Mouse (Mus musculus): ENCODE data around the gene Hrct1.

Gene Hrct1

GRCm38 (mm10) chr4:43726995-43727394 lies at the start of gene Hrct1:
Gene Hrct1, plus strand, starts transcription at chr4:43727188.
- DNase-seq (ENCODE audit: low spot score in 2 of 2): no peak

DNA sequence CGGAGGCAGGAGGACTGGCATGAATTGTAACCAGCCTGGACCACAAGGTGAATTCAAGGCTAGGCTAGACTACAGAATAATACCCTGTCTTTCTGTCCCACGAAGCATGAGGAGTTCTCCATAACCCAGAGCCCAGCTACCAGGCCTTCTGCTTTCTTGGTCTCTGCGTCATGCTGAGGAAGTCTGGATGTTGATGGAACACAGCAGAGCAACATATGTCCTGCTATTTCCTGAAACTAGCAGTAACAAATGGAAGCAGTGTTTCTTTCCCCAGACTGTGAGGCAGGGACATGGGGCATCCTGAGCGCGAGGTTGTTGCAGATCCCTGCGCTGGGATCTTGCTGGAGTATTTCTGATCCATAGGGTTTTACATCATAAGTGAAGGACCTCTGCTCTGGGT lies 48.4 kb upstream of the Hrct1 start:
- no peak for DNase-seq (ENCODE audit: low spot score in 2 of 2)

DNA sequence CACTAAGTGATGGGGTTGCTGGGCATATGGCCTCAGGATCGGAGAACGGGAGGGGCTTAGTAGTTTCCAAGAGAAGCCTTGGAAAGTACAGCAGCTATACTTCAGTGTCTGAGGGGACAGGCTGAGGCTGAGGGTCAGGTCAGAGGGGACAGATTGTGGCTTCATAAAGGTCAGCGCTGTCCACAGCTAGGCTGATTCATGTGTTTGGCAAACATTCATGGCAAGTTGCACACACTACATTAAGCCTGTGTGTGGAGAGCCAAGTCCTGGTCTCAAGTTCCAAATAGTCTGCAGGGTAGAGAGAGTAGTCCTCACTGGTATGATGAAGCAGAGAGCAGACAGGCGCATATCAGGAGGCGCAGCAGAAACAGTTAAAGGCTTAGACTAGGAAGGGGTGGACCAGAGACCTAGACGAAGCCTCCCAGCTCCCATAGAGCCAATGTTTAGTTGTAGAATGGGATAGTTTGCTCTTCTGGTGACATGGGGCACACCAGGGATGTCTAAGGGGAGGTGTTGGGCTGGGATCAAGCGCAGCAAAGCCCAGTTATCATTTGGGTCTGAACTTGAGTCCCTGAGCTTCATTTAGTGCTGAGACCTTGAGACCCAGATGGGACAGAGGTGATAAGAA lies 47.5 kb upstream of the Hrct1 start:
- no peak for DNase-seq (ENCODE audit: low spot score in 2 of 2)

DNA sequence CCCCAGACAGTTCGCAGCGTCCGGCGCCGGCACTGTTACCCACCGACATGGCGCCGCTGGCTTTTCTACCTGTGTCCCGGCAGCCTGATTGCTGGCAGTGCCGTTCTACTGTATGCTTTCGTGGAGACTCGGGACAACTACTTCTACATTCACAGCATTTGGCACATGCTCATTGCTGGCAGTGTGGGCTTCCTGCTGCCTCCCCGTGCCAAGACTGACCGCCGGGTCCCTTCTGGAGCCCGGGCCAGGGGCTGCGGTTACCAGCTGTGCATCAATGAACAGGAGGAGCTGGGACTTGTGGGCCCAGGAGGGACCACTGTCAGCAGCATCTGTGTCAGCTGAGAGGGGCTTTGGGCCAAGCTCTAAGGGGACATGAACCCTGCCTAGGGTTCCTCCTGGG lies 37.0 kb upstream of the Hrct1 start:
- DNase-seq (ENCODE audit: low spot score in 2 of 2): no peak

GRCm38 (mm10) chr4:43691026-43691425 lies 36.0 kb upstream of the Hrct1 start:
- no peak for DNase-seq (ENCODE audit: low spot score in 2 of 2)

DNA sequence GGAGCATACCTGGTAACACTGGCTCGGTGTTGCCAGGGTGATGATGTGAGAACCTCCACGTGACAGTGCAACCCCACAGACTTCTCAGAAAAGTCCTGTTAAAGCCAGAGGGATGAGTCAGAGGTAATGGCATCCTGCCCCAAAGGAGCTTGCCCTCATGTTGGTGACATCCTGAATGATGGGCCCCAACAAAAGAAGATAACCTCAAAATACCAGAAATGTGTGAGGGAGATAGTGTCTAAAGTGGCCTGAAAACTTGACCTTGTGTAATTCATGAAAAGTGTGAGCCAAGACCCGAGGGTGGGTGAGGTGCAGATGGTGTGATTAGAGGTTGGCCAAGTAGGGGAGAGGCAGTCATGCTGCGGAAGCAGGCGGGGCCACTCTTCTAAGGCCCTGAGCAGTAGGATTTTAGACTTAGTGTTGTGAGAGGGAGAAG lies 33.2 kb upstream of the Hrct1 start:
- DNase-seq (ENCODE audit: low spot score in 2 of 2): no peak

- DNase-seq (ENCODE audit: low spot score in 2 of 2): no peak
Observed at GRCm38 (mm10) chr4:43694439-43695248, 32.3 kb upstream of the Hrct1 start.

- DNase-seq (ENCODE audit: low spot score in 2 of 2): no peak
Observed at GRCm38 (mm10) chr4:43695249-43695671, 31.7 kb upstream of the Hrct1 start.

GRCm38 (mm10) chr4:43696561-43696960 lies 30.4 kb upstream of the Hrct1 start:
- DNase-seq (ENCODE audit: low spot score in 2 of 2): no peak

DNA sequence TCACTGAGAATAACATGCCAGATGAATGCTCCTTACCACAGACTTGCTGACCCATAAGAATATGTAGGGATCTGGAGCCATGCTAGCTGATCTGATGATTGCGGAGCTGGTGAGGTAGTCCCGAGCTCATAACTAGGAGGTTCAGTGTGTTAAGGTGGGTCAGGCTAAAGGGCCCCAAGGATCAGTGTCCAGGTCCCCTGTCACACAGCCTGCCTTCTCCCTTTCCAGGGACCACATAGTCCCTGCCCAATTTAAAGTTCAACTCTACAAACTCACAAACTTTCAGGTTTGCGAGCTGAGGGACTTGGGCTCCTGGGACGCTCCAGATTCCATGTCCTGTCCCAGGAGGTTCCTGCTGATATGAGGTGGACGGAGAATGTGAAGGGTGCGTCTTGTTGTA lies 26.3 kb upstream of the Hrct1 start, which contains the start of gene Olfr70:
TSS of gene Olfr70 (minus strand) at position 101 of the 400 bp plus-strand sequence.
- DNase-seq (ENCODE audit: low spot score in 2 of 2): no peak

- no peak for DNase-seq (ENCODE audit: low spot score in 2 of 2)
Observed at GRCm38 (mm10) chr4:43703439-43703838, 23.5 kb upstream of the Hrct1 start.

- no peak for DNase-seq (ENCODE audit: low spot score in 2 of 2)
Observed at GRCm38 (mm10) chr4:43703851-43704250, 23.1 kb upstream of the Hrct1 start.

DNA sequence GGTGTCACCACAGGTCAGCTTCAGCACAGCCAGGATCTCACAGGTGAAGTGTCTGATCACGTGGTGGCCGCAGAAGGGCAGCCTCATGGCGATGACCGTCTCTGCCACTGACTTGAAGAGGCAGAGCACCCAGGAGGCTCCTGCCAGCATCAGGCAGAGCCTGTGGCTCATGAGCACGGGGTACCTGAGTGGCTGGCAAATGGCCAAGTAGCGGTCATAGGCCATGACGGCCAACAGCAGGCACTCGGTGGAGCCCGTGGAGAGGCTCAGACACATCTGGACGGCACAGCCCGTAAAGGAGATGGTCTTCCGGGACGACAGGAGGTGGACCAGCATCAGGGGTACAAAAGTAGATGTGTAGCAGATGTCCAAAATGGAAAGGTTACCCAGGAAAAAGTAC lies 21.0 kb upstream of the Hrct1 start:
- no peak for DNase-seq (ENCODE audit: low spot score in 2 of 2)

DNA sequence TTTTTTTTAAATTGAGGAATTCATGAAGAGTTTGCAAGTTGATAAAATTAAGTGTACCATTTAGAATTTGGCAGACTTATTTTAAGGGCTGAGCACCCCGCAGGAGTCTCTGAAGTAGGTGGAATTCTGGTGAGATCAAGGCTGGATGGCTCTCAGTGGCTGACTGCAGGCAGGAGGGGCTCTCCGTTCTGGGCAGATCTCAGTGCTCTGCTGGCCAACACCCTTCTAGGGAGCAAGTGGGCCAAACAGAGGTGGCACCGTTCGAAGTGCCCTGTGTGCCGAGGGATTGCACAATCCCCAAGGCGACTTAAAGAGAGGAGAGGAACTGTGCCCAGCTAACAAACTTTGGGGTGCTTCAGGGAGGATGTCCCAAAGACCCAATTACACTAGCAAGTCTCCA lies 17.1 kb upstream of the Hrct1 start, which contains the start of gene Olfr71:
TSS of gene Olfr71 (minus strand) at position 387 of the 400 bp plus-strand sequence.
- DNase-seq (ENCODE audit: low spot score in 2 of 2): no peak

GRCm38 (mm10) chr4:43711821-43712220 lies 15.2 kb upstream of the Hrct1 start:
- DNase-seq (ENCODE audit: low spot score in 2 of 2): peak in 1 of 2 experiments; percentile 70

- no peak for DNase-seq (ENCODE audit: low spot score in 2 of 2)
Observed at GRCm38 (mm10) chr4:43713652-43714219, 13.3 kb upstream of the Hrct1 start.

- DNase-seq (ENCODE audit: low spot score in 2 of 2): no peak
Observed at GRCm38 (mm10) chr4:43720491-43721228, 6.3 kb upstream of the Hrct1 start.

- DNase-seq (ENCODE audit: low spot score in 2 of 2): no peak
Observed at GRCm38 (mm10) chr4:43722191-43722590, 4.8 kb upstream of the Hrct1 start.

DNA sequence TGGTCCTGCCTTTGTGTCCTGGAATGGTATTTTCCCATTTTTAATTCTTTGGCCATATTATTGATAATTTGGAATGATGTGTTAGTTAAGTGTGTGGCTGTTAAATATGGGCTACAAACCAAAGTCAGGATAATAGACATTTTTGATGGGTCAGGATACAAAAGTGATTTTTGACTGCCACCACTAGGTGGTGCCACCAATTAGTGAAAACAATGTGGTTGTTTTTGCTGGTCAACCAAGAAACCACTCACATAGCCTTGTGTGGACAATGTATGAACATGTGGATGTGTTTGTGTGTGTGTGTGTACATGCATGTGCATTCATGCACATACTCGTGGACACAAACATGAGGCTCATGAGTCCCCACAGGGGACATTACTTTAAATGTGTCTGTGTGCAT lies 2.2 kb upstream of the Hrct1 start:
- no peak for DNase-seq (ENCODE audit: low spot score in 2 of 2)

GRCm38 (mm10) chr4:43726228-43726993 lies 577 bp upstream of the Hrct1 start:
- DNase-seq (ENCODE audit: low spot score in 2 of 2): no peak
